Mouse (Mus musculus): Measurements from ENCODE around the gene Hdac5.

- TF ChIP-seq POLR2A (IDR thresholded peaks at IDR 0.05; ENCODE audit: extremely low read depth, insufficient read depth, low read length) (no peak), CTCF (IDR thresholded peaks at IDR 0.05; ENCODE audit: low read depth, low read length) (no peak)
Observed at GRCm38 (mm10) chr11:102240636-102241035, 10.7 kb upstream of the Hdac5 start.

Measured in liver, adult 2 months (tissue).